Mouse (Mus musculus) limb, embryonic 14.5 days (tissue): ENCODE results near the gene Mamdc2. TPM values are rescaled to one million over a fixed set of nuclear protein-coding genes. Genes with fewer than 3 reads are reported as not detected.

ENCODE experiments used
- ATAC-seq: fragments of 200-750 bp; cut with Nextera tagmentation; 2 replicates; pipeline ENCODE4 v1.8.0; 2017; ENCODE audit warnings: low read depth, moderate number of reproducible peaks, moderate TSS enrichment; ENCODE audit not compliant: low FRiP score
- DNase-seq: peaks from one replicate; pipeline ENCODE4 v3.0.0-alpha.2; 2015; ENCODE audit warnings: low spot score
- H3K27ac ChIP-seq: fragments of 300-500 bp; sonication (generic); replicated peaks from 2 replicates; pipeline ENCODE4 v1.5.1; 2014; ENCODE audit warnings: low read depth, mild to moderate bottlenecking, low read length, moderate library complexity, mixed read lengths
- H3K27me3 ChIP-seq: fragments of 300-500 bp; sonication (generic); 2 replicates; pipeline ENCODE4 v1.6.1; 2014; ENCODE audit warnings: low read length, mixed read lengths; ENCODE audit not compliant: control insufficient read depth, insufficient read depth
- H3K36me3 ChIP-seq: fragments of 300-500 bp; sonication (generic); 2 replicates; pipeline ENCODE4 v1.6.1; 2014; ENCODE audit warnings: mild to moderate bottlenecking, low read length, moderate library complexity, mixed read lengths; ENCODE audit not compliant: control insufficient read depth, insufficient read depth
- H3K4me1 ChIP-seq: fragments of 300-500 bp; sonication (generic); 2 replicates; pipeline ENCODE4 v1.6.1; 2014; ENCODE audit warnings: antibody characterized with exemption, low read length, mixed read lengths; ENCODE audit not compliant: control insufficient read depth, insufficient read depth
- H3K4me2 ChIP-seq: fragments of 300-500 bp; sonication (generic); replicated peaks from 2 replicates; pipeline ENCODE4 v1.6.1; 2014; ENCODE audit warnings: low read depth, mild to moderate bottlenecking, low read length, moderate library complexity; ENCODE audit not compliant: severe bottlenecking
- H3K4me3 ChIP-seq: fragments of 300-500 bp; sonication (generic); replicated peaks from 2 replicates; pipeline ENCODE4 v1.5.1; 2014; ENCODE audit warnings: low read length
- H3K9ac ChIP-seq: fragments of 300-500 bp; sonication (generic); 2 replicates; pipeline ENCODE4 v1.6.1; 2014; ENCODE audit warnings: mild to moderate bottlenecking, low read depth, low read length, moderate library complexity; ENCODE audit not compliant: severe bottlenecking
- H3K9me3 ChIP-seq: fragments of 300-500 bp; sonication (generic); 2 replicates; pipeline ENCODE4 v1.6.1; 2016; ENCODE audit warnings: low read length; ENCODE audit not compliant: control insufficient read depth
- POLR2A ChIP-seq: fragments of 200-500 bp; IDR thresholded peaks from 2 replicates; pipeline ENCODE4 v1.8.0; 2012; ENCODE audit warnings: inconsistent platforms, mild to moderate bottlenecking, moderate library complexity, borderline replicate concordance; ENCODE audit not compliant: insufficient read depth, insufficient read length; ENCODE audit errors: extremely low read depth
- WGBS: fragments of 180-500 bp; shearing (Covaris S2); extraction: QIAGEN DNeasy Blood & Tissue Kit; methylation state at CpG from one replicate; pipeline ENCODE4 v1.1.7; 2014; 5-methylcytosine and 5-hydroxymethylcytosine counted together
- polyA plus RNA-seq, 2 experiments: library from polyadenylated mRNA; depleted of rRNA in 1 of 2; stranded (reverse) in 1 of 2; unstranded in 1 of 2; fragments of >200 nt; fragmentation: Nextera tagmentation in 1 of 2; extraction: Ambion mirVana in 1 of 2; gene quantifications; 2 replicates each; pipeline versions ENCODE4 v1.2.1 to v1.2.3; 2012 to 2014

Gene Mamdc2
- polyA plus RNA-seq, 2 experiments = 2.6 to 3.0 TPM

DNA sequence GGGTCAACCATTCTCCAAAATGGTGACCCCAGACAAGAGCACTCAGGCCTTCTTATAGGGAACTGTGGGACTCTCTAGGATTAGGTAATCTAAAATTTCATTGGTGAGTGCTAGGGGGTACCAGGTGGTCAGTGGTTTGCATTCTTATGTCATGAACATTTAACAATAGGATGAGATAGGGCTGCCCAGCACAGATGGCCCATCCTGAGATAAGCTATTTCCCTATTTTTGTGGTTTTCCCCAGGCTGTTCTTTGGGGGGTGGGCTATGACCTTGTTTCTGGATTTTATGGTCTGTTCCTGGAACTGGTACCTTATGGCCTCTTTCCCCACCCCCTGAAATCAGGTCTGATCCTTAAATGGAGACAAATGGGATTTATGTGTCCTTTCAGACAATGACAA is 151.1 kb downstream of the Mamdc2 start:
- H3K4me1 ChIP-seq = no peaks in the 10 kb centered on the region
- no peak overlapping the region for H3K4me3 ChIP-seq
- H3K27me3 ChIP-seq = no peaks in the 10 kb centered on the region
- H3K27ac ChIP-seq = no peak overlapping the region
- H3K9ac ChIP-seq = no peak overlapping the region
- no peaks in the 10 kb centered on the region for H3K36me3 ChIP-seq
- TF ChIP-seq POLR2A = no peak
- DNase-seq = no peak
- H3K4me2 ChIP-seq = no peak overlapping the region
- no peak for ATAC-seq
- H3K9me3 ChIP-seq = no peaks in the 10 kb centered on the region

DNA sequence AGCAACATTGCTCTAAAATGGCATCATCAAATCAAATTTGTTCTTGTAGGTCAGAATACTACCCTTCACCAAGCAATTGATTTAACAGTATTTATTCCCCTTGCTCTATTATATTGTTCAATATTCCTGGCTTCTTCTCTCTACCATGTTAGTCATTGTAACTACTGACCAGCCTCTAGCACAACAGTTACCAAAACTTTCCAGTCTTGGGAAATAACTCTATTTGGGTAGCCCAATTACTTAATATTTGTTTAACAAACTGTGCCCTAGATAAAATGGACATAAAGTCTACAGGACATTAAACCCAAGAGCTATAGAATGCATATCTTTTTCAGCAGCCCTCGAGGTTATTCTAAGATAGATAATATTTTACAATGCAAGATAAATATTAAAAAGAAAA is 159.0 kb downstream of the Mamdc2 start:
- no peak for ATAC-seq
- Histone ChIP-seq H3K4me3 (no peak overlapping the region), H3K4me1 (no peaks in the 10 kb centered on the region), H3K27ac (no peak overlapping the region), H3K36me3 (no peaks in the 10 kb centered on the region), H3K27me3 (no peaks in the 10 kb centered on the region), H3K9me3 (no peaks in the 10 kb centered on the region; the same call in 1 of the 2 replicates), H3K9ac (no peak overlapping the region), H3K4me2 (no peak overlapping the region)
- no peak for DNase-seq
- WGBS = 67% methylated on average over 1 of the region's 1 CpGs
- TF ChIP-seq POLR2A = no peak

DNA sequence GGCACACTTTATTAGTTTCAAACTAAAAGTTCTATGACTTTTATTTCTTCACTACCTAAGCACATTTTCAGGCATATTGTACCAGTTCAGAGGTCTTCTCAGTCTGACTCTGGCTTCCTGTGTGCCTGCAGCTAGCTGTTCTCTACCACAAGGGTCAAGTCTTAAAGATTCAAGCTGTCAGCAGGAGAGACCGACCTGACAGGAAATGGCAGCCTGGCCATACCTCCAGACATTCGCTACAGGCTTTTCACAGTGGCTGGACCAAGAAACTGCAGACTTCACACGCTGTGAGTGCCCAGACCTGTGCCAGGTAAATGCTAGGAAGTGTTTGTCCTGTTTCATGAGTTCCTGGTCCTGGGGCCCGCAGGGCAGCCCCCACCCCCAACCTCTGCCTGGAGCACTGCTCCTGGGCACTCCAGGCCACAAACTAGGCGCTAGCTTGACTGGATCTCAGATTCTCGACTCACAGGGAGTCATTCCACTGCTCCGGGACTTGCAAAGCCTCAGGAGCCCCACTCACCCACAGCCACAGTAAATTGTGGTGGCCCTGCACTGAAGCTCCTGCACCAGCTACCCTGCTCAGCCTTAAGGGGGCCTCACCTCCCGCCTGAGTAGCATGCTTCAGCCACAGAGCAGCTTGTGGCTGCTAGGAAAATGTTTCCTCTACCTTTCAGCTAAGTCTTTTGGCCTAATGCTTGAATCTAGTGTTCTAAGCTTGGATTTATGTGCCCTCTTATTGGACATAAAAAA is 166.2 kb downstream of the Mamdc2 start:
- Histone ChIP-seq H3K27ac (no peak overlapping the region), H3K4me2 (no peak overlapping the region), H3K27me3 (no peaks in the 10 kb centered on the region), H3K9ac (no peak overlapping the region), H3K9me3 (no peaks in the 10 kb centered on the region; the same call in 1 of the 2 replicates), H3K36me3 (no peaks in the 10 kb centered on the region), H3K4me3 (no peak overlapping the region), H3K4me1 (no peaks in the 10 kb centered on the region)
- TF ChIP-seq POLR2A = no peak
- 40% methylated on average over 8 of the region's 8 CpGs for WGBS
- DNase-seq (no peak), ATAC-seq (no peak)

DNA sequence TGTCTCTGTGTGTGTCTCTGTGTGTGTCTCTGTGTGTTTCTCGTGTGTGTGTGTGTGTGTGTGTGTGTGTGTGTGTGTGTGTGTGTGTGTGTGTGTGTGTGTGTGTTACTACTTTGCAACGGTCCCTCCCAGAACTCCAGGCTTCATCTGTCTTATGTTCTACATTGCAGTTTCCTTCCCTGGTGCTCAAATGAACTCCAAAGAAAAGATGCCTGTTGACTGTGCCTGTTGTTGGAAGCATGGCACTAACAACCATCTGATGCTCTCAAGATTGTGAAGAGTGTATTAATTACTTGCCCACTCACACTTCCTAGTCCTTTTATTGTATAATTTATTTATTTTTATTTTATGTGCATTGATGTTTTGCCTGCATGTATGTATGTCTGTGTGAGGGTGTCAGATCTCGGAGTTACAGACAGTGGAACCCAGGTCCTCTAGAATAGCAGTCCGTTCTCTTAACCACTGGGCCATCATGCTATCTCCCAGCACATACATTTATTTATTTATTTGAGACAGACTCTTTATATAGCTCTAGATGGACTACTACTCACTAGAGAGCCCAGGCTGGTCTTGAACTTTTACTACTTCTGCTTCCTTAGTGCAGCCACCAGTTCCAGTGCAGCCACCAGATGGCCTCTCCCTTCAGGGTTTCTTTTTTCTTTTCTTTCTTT is 174.1 kb downstream of the Mamdc2 start:
- DNase-seq (no peak), ATAC-seq (0 out of 2 replicates have a peak, but pooled peaks have one; percentile 8)
- Histone ChIP-seq H3K36me3 (no peaks in the 10 kb centered on the region), H3K9ac (peak overlapping the region; percentile 95), H3K4me1 (peaks cover 6% of the 10 kb centered on the region; the same call in 1 of the 2 replicates), H3K27me3 (no peaks in the 10 kb centered on the region), H3K27ac (0 out of 2 replicates have a peak overlapping the region, but pooled peaks have one; percentile 79), H3K4me3 (peak overlapping the region; percentile 95), H3K4me2 (peak overlapping the region; percentile 55), H3K9me3 (no peaks in the 10 kb centered on the region)
- WGBS = 56% methylated on average over 4 of the region's 4 CpGs
- no peak for TF ChIP-seq POLR2A

DNA sequence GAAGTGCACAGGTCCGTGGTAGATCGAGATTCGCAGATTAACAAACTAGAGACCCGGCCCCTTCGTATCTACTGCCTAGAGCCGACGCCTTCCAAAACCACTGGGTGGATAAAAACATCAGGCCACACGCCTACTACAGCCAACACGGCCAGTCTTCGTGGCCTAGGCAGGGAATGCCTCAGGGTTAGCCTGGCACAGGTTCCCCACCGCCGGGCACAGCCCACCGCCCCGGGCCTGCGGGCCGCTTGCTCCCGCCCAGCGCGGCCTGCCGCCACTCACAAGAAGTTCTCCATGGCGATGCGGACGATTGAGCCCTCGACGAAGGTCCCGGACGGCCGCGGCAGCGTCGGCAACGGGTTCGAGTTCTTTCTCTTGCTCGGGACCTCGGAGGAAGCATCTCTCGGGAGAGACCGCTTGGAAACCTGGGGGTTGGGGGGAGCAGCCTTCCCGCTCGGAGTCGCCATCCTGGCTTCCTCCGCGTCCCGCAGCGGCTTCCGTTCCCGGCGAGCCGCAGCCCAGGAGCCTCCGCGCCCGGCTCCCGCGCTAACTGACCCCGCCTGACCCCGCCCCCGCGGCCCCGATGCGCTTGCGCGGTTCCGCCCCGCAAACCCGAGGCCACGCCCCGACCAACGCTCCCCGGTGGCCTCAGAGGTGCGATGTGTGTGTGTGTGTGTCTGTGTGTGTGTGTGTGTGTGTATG is 174.7 kb downstream of the Mamdc2 start, which contains the start of gene Smc5:
TSS of gene Smc5 (minus strand) at position 543 of the 699 bp plus-strand sequence.
- Histone ChIP-seq H3K9me3 (no peaks in the 10 kb centered on the region), H3K4me3 (peak within 1 kb of the TSS; percentile 95), H3K4me1 (peaks cover 6% of the 10 kb centered on the region; the same call in 1 of the 2 replicates), H3K36me3 (peaks cover 2% of the 10 kb centered on the region), H3K27ac (peak within 1 kb of the TSS; percentile 79), H3K4me2 (peak within 1 kb of the TSS; percentile 55), H3K9ac (peak within 1 kb of the TSS; percentile 95), H3K27me3 (no peaks in the 10 kb centered on the region)
- WGBS = under 1% methylated on average over 59 of the region's 69 CpGs
- ATAC-seq (peak; percentile 94), DNase-seq (peak; percentile 82)
- peak; percentile 88; the same call in 1 of the 2 replicates for TF ChIP-seq POLR2A
